Mouse (Mus musculus) adrenal gland, adult 10 weeks (tissue): Measurements from ENCODE around the gene Bahd1. TPM values are rescaled to one million over a fixed set of nuclear protein-coding genes. Genes with fewer than 3 reads are reported as not detected.

Experiments
- polyA plus RNA-seq: library from polyadenylated mRNA; stranded (reverse); fragments of 350-450 nt; fragmentation: Illumina TruSeq; extraction: RNeasy Lipid Tissue Mini Kit (QIAGEN cat#74804); gene quantifications from one replicate; pipeline ENCODE4 v1.2.3, GENCODE M21; 2014; ENCODE audit warnings: low read depth, low replicate concordance

Gene Bahd1
- polyA plus RNA-seq, result 7.1 TPM

GRCm38 (mm10) chr2:118899981-118900825, at the start of gene Bahd1:
TSS of gene Bahd1 (plus strand) at chr2:118900377.

GRCm38 (mm10) chr2:118861454-118862339, 38.5 kb upstream of the Bahd1 start, which contains the start of gene Ivd:
TSS of gene Ivd (plus strand) at chr2:118861954.

DNA sequence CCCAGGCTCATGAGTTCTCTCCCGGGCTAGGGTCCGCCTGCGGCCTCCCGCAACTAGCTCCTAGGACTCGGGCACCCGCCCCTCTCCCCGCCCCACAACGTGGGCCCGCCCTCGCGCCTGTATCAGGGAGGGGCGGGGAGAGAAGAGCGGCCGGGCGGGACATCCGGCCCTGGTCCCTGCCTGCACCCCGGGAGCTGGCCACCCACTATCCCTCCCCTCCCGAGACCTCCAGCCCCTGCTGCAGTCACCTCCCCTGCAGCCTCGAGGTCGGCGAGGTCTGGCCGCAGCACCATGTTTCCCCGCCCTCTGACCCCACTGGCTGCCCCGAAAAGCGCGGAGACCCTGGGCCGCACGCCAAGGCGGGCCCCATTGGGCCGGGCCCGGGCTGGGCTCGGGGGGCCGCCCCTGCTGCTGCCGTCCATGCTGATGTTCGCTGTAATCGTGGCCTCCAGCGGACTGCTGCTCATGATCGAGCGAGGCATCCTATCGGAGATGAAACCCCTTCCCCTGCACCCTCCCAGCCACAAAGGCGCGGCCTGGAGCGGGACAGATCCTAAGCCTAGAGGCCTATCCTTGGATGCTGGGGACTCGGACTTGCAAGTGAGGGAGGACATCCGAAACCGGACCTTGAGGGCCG, 26.3 kb downstream of the Bahd1 start, which contains the start of gene Chst14:
Gene Chst14 (plus strand): TSS at position 136 of the 637 bp plus-strand sequence.

Other genes starting within 250 kb of the Bahd1 start
- 2.3 TPM for gene Pak6, start 237.1 kb upstream of the Bahd1 start, polyA plus RNA-seq
- 0.12 TPM for gene Ankrd63, start 196.4 kb upstream of the Bahd1 start, polyA plus RNA-seq
- 0.64 TPM for gene Plcb2, start 171.9 kb upstream of the Bahd1 start, polyA plus RNA-seq
- 35.5 TPM for gene Inafm2, start 154.6 kb upstream of the Bahd1 start, polyA plus RNA-seq
- gene Ccdc9b, start 137.7 kb upstream of the Bahd1 start, polyA plus RNA-seq, result 2.0 TPM
- gene Phgr1, start 127.6 kb upstream of the Bahd1 start, polyA plus RNA-seq, result not detected
- gene Disp2, start 120.7 kb upstream of the Bahd1 start, polyA plus RNA-seq, result 11.0 TPM
- gene Knstrn, start 86.4 kb upstream of the Bahd1 start, polyA plus RNA-seq, result 2.3 TPM
- gene Ivd, start 38.4 kb upstream of the Bahd1 start, polyA plus RNA-seq, result 81.6 TPM
- 3.5 TPM for gene Chst14, start 26.1 kb downstream of the Bahd1 start, polyA plus RNA-seq
- gene Ccdc32, start 129.0 kb downstream of the Bahd1 start, polyA plus RNA-seq, result 16.0 TPM
- 4.3 TPM for gene Rpusd2, start 134.4 kb downstream of the Bahd1 start, polyA plus RNA-seq
- 3.4 TPM for gene Knl1, start 146.7 kb downstream of the Bahd1 start, polyA plus RNA-seq
- gene Rad51, start 212.4 kb downstream of the Bahd1 start, polyA plus RNA-seq, result 2.2 TPM